Mouse (Mus musculus): ENCODE results near the gene Ly6g6c.

GRCm38 (mm10) chr17:35022541-35023060 lies 42.6 kb upstream of the Ly6g6c start:
- TF ChIP-seq POLR2A (IDR thresholded peaks at IDR 0.05; ENCODE audit: low read depth, low read length) (no peak), CTCF (IDR thresholded peaks at IDR 0.05; ENCODE audit: extremely low read depth, insufficient read length, insufficient replicate concordance, low read depth, low read length) (no peak)
